Mouse (Mus musculus) liver, postnatal 0 days (tissue): ENCODE data around the gene Psmb4.

Source experiments
- CTCF ChIP-seq: sonication (generic); IDR thresholded peaks from 2 replicates; pipeline ENCODE4 v1.5.1; 2016; ENCODE audit warnings: antibody characterized with exemption, low read depth
- EP300 ChIP-seq: IDR thresholded peaks from 2 replicates; pipeline ENCODE4 v1.6.1; 2016; ENCODE audit warnings: antibody characterized with exemption, low read depth, mild to moderate bottlenecking

DNA sequence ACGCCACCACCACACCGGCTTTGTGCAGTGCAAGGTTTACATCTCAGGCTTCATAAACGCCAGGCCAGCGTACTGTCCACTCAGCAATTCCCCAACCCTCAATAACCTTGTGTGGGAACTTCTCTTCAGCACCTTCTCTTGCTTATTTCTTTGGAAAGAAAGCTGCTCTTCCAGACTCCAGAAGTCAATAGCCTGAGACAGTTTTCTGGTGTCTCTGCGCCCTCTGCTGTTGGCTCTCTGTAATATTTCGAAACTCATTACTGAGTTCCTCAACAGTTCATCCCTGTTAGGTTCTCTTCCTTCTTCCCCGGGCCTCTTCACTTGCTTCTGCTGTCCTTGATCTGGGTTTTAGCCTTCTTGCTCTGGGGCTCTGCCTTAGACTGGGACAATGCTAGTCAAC is 16.0 kb upstream of the Psmb4 start:
- TF ChIP-seq CTCF (peak; percentile 84), EP300 (no peak)
